Mouse (Mus musculus) forebrain, embryonic 15.5 days (tissue): Measurements from ENCODE around the gene Tasp1. TPM values are rescaled to one million over a fixed set of nuclear protein-coding genes. Genes with fewer than 3 reads are reported as not detected.
"Not testable (repeated sequence)": the region's sequence is repeated elsewhere in the genome, so short reads cannot be mapped to it uniquely, and the experiment has no call there.

Experiments used
- ATAC-seq: fragments of 200-750 bp; cut with Nextera tagmentation; replicated peaks from 2 replicates; pipeline ENCODE4 v1.8.0; 2017; ENCODE audit warnings: mild to moderate bottlenecking, moderate TSS enrichment, moderate library complexity
- H3K27ac ChIP-seq: fragments of 300-500 bp; sonication (generic); replicated peaks from 2 replicates; pipeline ENCODE4 v1.5.1; 2015; ENCODE audit warnings: mild to moderate bottlenecking, inconsistent platforms
- H3K27me3 ChIP-seq: fragments of 300-500 bp; sonication (generic); 2 replicates; pipeline ENCODE4 v1.6.1; 2015; ENCODE audit warnings: inconsistent platforms
- H3K36me3 ChIP-seq: fragments of 300-500 bp; sonication (generic); 2 replicates; pipeline ENCODE4 v1.6.1; 2015; ENCODE audit warnings: mild to moderate bottlenecking, inconsistent platforms
- H3K4me1 ChIP-seq: fragments of 300-500 bp; sonication (generic); 2 replicates; pipeline ENCODE4 v1.6.1; 2015; ENCODE audit warnings: inconsistent platforms
- H3K4me2 ChIP-seq: fragments of 300-500 bp; sonication (generic); replicated peaks from 2 replicates; pipeline ENCODE4 v1.6.1; 2015; ENCODE audit warnings: mild to moderate bottlenecking, inconsistent platforms
- H3K4me3 ChIP-seq: fragments of 300-500 bp; sonication (generic); 2 replicates; pipeline ENCODE4 v1.5.1; 2015; ENCODE audit warnings: mild to moderate bottlenecking, inconsistent platforms
- H3K9ac ChIP-seq: fragments of 300-500 bp; sonication (generic); replicated peaks from 2 replicates; pipeline ENCODE4 v1.6.1; 2015; ENCODE audit warnings: mild to moderate bottlenecking, inconsistent platforms
- H3K9me3 ChIP-seq: fragments of 300-500 bp; sonication (generic); 2 replicates; pipeline ENCODE4 v1.6.1; 2016; ENCODE audit warnings: inconsistent platforms
- WGBS: fragments of 180-500 bp; shearing (Covaris S2); methylation state at CpG from one replicate; pipeline ENCODE4 v1.1.7; 2015; ENCODE audit warnings: mixed read lengths; 5-methylcytosine and 5-hydroxymethylcytosine counted together
- polyA plus RNA-seq: library from polyadenylated mRNA; unstranded; fragments of >200 nt; fragmentation: Nextera tagmentation; extraction: Ambion mirVana; gene quantifications from 2 replicates; pipeline ENCODE4 v1.2.1, GENCODE M21; 2015

The Tasp1 gene
- polyA plus RNA-seq, 1 experiment from 2014 or later, result 24.6 TPM

GRCm38 (mm10) chr2:139873762-139874161 is 192.8 kb downstream of the Tasp1 start:
- H3K27me3 ChIP-seq, result no peaks in the 10 kb centered on the region
- no peak overlapping the region for H3K27ac ChIP-seq
- H3K4me2 ChIP-seq, result no peak overlapping the region
- no peaks in the 10 kb centered on the region for H3K4me1 ChIP-seq
- no peak for ATAC-seq
- H3K36me3 ChIP-seq, result no peaks in the 10 kb centered on the region
- H3K9ac ChIP-seq, result no peak overlapping the region
- H3K4me3 ChIP-seq, result no peak overlapping the region
- WGBS, result 37% methylated on average over 2 of the region's 2 CpGs
- H3K9me3 ChIP-seq, result no peaks in the 10 kb centered on the region

- not testable (repeated sequence) for H3K27ac ChIP-seq, H3K27me3 ChIP-seq, H3K36me3 ChIP-seq, ATAC-seq, H3K4me1 ChIP-seq, H3K4me2 ChIP-seq, H3K4me3 ChIP-seq, H3K9ac ChIP-seq, H3K9me3 ChIP-seq
- 100% methylated on average over 2 of the region's 2 CpGs for WGBS
These were observed 197.5 kb downstream of the Tasp1 start for GRCm38 (mm10) chr2:139869071-139869470.

- not testable (repeated sequence) for H3K4me3 ChIP-seq, H3K9ac ChIP-seq, ATAC-seq, H3K36me3 ChIP-seq, H3K27ac ChIP-seq, H3K27me3 ChIP-seq, H3K9me3 ChIP-seq, H3K4me1 ChIP-seq, H3K4me2 ChIP-seq
- WGBS, result 95% methylated on average over 3 of the region's 3 CpGs
These were observed 203.2 kb downstream of the Tasp1 start for GRCm38 (mm10) chr2:139863396-139863795.

- Histone ChIP-seq H3K4me3 (no peak overlapping the region), H3K27ac (no peak overlapping the region), H3K27me3 (no peaks in the 10 kb centered on the region), H3K36me3 (no peaks in the 10 kb centered on the region), H3K4me2 (no peak overlapping the region), H3K9ac (no peak overlapping the region), H3K4me1 (no peaks in the 10 kb centered on the region), H3K9me3 (no peaks in the 10 kb centered on the region)
- no peak for ATAC-seq
- WGBS, result 93% methylated on average over 5 of the region's 5 CpGs
These were observed 206.5 kb downstream of the Tasp1 start for GRCm38 (mm10) chr2:139860133-139860494.

GRCm38 (mm10) chr2:139859424-139860132 is 207.0 kb downstream of the Tasp1 start:
- 68% methylated on average over 3 of the region's 3 CpGs for WGBS
- ATAC-seq, result no peak
- no peak overlapping the region for H3K9ac ChIP-seq
- no peaks in the 10 kb centered on the region for H3K36me3 ChIP-seq
- no peak overlapping the region for H3K27ac ChIP-seq
- no peak overlapping the region for H3K4me2 ChIP-seq
- no peaks in the 10 kb centered on the region for H3K27me3 ChIP-seq
- no peaks in the 10 kb centered on the region for H3K9me3 ChIP-seq
- no peaks in the 10 kb centered on the region for H3K4me1 ChIP-seq
- H3K4me3 ChIP-seq, result no peak overlapping the region

GRCm38 (mm10) chr2:139849621-139850020 is 217.0 kb downstream of the Tasp1 start:
- Histone ChIP-seq H3K27me3 (no peaks in the 10 kb centered on the region), H3K4me3 (no peak overlapping the region), H3K9me3 (no peaks in the 10 kb centered on the region), H3K4me2 (no peak overlapping the region), H3K4me1 (no peaks in the 10 kb centered on the region), H3K9ac (no peak overlapping the region), H3K36me3 (no peaks in the 10 kb centered on the region), H3K27ac (no peak overlapping the region)
- no peak for ATAC-seq
- WGBS, result 91% methylated on average over 1 of the region's 1 CpGs

GRCm38 (mm10) chr2:139841359-139841758 is 225.2 kb downstream of the Tasp1 start:
- Histone ChIP-seq H3K9ac (no peak overlapping the region), H3K36me3 (no peaks in the 10 kb centered on the region), H3K4me2 (no peak overlapping the region), H3K4me3 (no peak overlapping the region), H3K4me1 (no peaks in the 10 kb centered on the region), H3K27me3 (no peaks in the 10 kb centered on the region), H3K9me3 (no peaks in the 10 kb centered on the region), H3K27ac (no peak overlapping the region)
- 88% methylated on average over 1 of the region's 1 CpGs for WGBS
- ATAC-seq, result no peak

- Histone ChIP-seq H3K27ac (no peak overlapping the region), H3K4me3 (no peak overlapping the region), H3K4me2 (no peak overlapping the region), H3K4me1 (no peaks in the 10 kb centered on the region), H3K27me3 (no peaks in the 10 kb centered on the region), H3K9ac (no peak overlapping the region), H3K9me3 (no peaks in the 10 kb centered on the region), H3K36me3 (no peaks in the 10 kb centered on the region)
- WGBS, result 77% methylated on average over 5 of the region's 5 CpGs
- no peak for ATAC-seq
These were observed 225.7 kb downstream of the Tasp1 start for GRCm38 (mm10) chr2:139840941-139841340.

- no peak for ATAC-seq
- Histone ChIP-seq H3K4me3 (no peak overlapping the region), H3K4me1 (no peaks in the 10 kb centered on the region)
These were observed 244.8 kb downstream of the Tasp1 start for GRCm38 (mm10) chr2:139821589-139822378.

GRCm38 (mm10) chr2:139817275-139817674 is 249.3 kb downstream of the Tasp1 start:
- H3K27ac ChIP-seq, result no peak overlapping the region
- no peak overlapping the region for H3K9ac ChIP-seq
- H3K4me3 ChIP-seq, result no peak overlapping the region
- H3K9me3 ChIP-seq, result no peaks in the 10 kb centered on the region
- no peaks in the 10 kb centered on the region for H3K27me3 ChIP-seq
- 76% methylated on average over 3 of the region's 3 CpGs for WGBS
- no peaks in the 10 kb centered on the region for H3K4me1 ChIP-seq
- H3K4me2 ChIP-seq, result no peak overlapping the region
- H3K36me3 ChIP-seq, result no peaks in the 10 kb centered on the region
- no peak for ATAC-seq

More at GRCm38 (mm10) chr2:139821589-139822378, 244.8 kb downstream of the Tasp1 start:
- WGBS, result 91% methylated on average over 8 of the region's 8 CpGs
- Histone ChIP-seq H3K9ac (no peak overlapping the region), H3K4me2 (no peak overlapping the region), H3K9me3 (no peaks in the 10 kb centered on the region), H3K36me3 (no peaks in the 10 kb centered on the region), H3K27ac (no peak overlapping the region), H3K27me3 (no peaks in the 10 kb centered on the region)

GRCm38 (mm10) chr2:139807887-139808286 is 258.7 kb downstream of the Tasp1 start:
- Histone ChIP-seq H3K9ac (no peak overlapping the region), H3K4me2 (no peak overlapping the region), H3K4me3 (no peak overlapping the region), H3K27ac (no peak overlapping the region), H3K27me3 (no peaks in the 10 kb centered on the region), H3K4me1 (no peaks in the 10 kb centered on the region), H3K9me3 (no peaks in the 10 kb centered on the region), H3K36me3 (no peaks in the 10 kb centered on the region)
- ATAC-seq, result no peak
- 71% methylated on average over 6 of the region's 6 CpGs for WGBS

GRCm38 (mm10) chr2:139804041-139804440 is 262.6 kb downstream of the Tasp1 start:
- no peak overlapping the region for H3K4me3 ChIP-seq

More at GRCm38 (mm10) chr2:139804041-139804440, 262.6 kb downstream of the Tasp1 start:
- WGBS, result 82% methylated on average over 7 of the region's 7 CpGs
- H3K9me3 ChIP-seq, result no peaks in the 10 kb centered on the region
- H3K4me1 ChIP-seq, result no peaks in the 10 kb centered on the region
- no peaks in the 10 kb centered on the region for H3K27me3 ChIP-seq
- no peak for ATAC-seq
- no peak overlapping the region for H3K9ac ChIP-seq
- H3K4me2 ChIP-seq, result no peak overlapping the region
- H3K36me3 ChIP-seq, result no peaks in the 10 kb centered on the region
- no peak overlapping the region for H3K27ac ChIP-seq
